Mouse (Mus musculus) brain, embryonic 14.5 days (tissue): ENCODE data around the gene Arsa.

Experiments used
- CTCF ChIP-seq: fragments of 200-500 bp; IDR thresholded peaks from 2 replicates; pipeline ENCODE4 v1.5.1; 2012; ENCODE audit warnings: inconsistent platforms, mild to moderate bottlenecking, moderate library complexity, borderline replicate concordance; ENCODE audit not compliant: insufficient read depth, insufficient read length; ENCODE audit errors: extremely low read depth
- POLR2A ChIP-seq: fragments of 200-500 bp; IDR thresholded peaks from 2 replicates; pipeline ENCODE4 v1.6.1; 2012; ENCODE audit warnings: mild to moderate bottlenecking, inconsistent platforms, borderline replicate concordance; ENCODE audit not compliant: poor library complexity, insufficient read depth, insufficient read length, severe bottlenecking; ENCODE audit errors: extremely low read depth

GRCm38 (mm10) chr15:89526776-89527325, 49.6 kb upstream of the Arsa start:
- TF ChIP-seq CTCF (no peak), POLR2A (no peak)
